Mouse (Mus musculus) heart, postnatal 25 days (tissue): ENCODE data around the gene Ptgir. TPM values are rescaled to one million over a fixed set of nuclear protein-coding genes. Genes with fewer than 3 reads are reported as not detected.

ENCODE experiments used
- DNase-seq: peaks from one replicate; pipeline ENCODE4 v3.0.0; 2022; ENCODE audit warnings: low spot score
- intact Hi-C: fragments of 180-260 bp; cut with DNase I; formaldehyde crosslinking; loops from one replicate; pipeline ENCODE4 v1.15.1; 2025
- total RNA-seq, 2 experiments: library from RNA; stranded (reverse); gene quantifications; 2 replicates each; pipeline ENCODE4 v1.2.3; 2021

The Ptgir gene
- total RNA-seq, 2 experiments from 2014 or later: 2.1 to 3.1 TPM

DNA sequence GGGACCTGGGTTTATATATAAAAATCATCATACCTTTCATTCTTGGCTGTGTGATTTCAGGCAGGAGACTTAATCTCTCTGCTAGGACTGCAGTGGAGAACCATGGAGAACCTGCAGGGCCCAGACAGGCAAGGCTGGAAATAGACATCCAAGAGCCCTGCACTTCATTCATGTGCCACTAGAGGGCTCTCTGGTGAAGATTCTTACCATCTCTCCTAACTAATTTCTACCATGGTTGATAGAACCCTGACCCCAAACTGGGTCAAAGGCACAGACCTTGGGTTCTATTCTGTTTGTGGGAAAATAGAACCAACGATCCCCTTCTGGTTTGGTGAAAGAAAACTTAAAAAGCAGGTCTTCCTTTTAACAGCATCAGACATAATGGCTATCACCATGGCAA, 24.6 kb downstream of the Ptgir start:
- no peak for DNase-seq
- intact Hi-C loops: no loop called here

DNA sequence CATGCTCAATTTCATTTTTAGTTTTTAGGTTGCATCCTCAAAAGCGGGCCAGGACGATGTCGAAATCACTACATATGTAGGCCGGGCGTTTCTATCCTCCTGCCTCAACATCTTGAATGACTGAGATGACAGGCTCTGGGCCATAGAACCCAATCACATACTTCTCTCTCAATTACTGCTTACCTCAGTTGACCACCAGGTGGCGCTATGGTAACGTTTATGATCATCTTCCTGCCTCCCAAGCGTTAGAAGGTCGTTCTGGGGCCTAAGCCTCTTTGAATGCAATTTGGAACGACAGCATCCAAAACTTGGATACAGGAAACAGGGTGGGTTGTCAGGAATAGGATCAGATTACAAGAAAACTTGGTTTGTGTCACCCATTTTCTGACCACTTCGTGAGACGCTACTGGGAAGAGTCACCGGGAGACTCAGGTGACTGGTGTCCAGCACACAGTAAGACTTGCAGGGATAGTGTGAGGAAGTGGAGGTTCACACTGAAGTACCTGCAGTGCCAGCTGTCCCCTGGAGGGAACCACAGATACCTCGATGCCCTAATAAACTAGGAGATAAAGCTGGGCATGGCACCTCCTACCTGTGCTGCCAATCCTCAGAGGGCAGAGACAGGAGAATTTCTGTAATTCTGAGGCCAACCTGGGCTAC, 25.8 kb downstream of the Ptgir start:
- DNase-seq: no peak
- intact Hi-C loops: loop anchor here (1.0 to 2.0 kb wide), 3 partner anchors 18 to 135 kb away; no protein-coding TSS in a partner anchor

DNA sequence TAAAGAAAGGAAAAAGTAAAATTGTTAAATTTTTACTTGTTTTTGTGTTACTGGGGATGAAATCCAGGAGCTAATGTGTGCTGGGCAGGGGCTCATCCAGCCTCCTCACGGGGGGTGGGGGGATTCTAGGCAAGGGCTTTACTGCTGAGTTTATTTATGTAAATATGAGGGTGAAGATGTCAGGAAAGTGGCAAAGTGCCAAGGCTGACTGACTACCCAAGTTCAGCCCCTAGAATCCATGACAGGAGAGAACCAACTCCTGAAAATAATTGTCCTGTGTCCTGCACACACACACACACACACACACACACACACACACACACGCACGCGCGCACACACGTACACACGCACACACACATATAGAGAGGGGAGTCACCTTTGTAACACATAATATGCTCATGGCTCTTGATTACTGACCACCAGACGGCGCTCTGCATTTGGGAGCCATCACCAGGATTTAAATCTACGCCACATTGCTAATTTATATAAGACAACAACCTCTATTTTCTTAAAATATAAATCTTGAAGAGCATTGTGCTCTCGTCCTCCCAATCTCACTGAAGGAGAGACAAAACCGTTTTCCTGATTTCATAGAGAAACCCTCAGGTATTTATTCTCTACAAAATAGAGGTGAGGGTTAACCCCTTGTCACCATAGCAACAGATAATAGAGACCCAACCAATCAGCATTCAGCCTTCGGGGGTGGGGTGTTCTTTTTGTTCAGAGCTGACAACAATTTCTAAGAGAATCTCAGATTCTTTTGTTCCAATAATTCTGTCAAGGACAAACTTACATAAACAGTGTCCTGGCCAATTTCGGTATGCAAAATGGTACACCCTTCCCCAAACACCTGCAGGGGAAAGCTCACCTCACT, 26.7 kb downstream of the Ptgir start:
- intact Hi-C loops: loop anchor here (1.0 to 2.0 kb wide), 3 partner anchors 17 to 134 kb away; no protein-coding TSS in a partner anchor
- DNase-seq: no peak

GRCm38 (mm10) chr7:16937312-16937711, 31.0 kb downstream of the Ptgir start:
- intact Hi-C loops: no loop called here
- DNase-seq: no peak

- no peak for DNase-seq
- intact Hi-C loops: no loop called here
Observed at GRCm38 (mm10) chr7:16938117-16938791, 32.0 kb downstream of the Ptgir start.

DNA sequence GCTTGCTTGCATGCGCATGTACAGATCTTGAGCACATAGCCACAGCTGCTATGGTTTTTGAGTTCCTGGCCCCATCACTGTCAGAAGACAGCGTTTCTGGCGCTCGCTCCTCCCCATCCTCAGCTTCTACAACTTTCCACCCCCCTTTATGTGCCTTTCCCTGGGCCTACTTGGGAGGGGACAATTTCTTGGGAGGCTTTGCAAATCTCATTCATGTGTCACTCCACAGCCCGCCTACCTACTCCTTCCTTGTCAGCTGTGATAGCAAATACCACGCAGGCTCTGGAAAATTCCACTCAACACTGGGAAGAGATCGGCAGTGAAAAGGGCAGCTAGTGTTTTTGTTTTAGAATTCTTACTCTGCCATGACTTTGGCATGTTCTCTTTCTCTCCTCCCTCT, 34.0 kb downstream of the Ptgir start:
- no peak for DNase-seq
- intact Hi-C loops: no loop called here

- intact Hi-C loops: no loop called here
- no peak for DNase-seq
Observed at GRCm38 (mm10) chr7:16942861-16943260, 36.6 kb downstream of the Ptgir start.

- intact Hi-C loops: no loop called here
- peak; percentile 61 for DNase-seq
Observed at GRCm38 (mm10) chr7:16944061-16944807, 37.9 kb downstream of the Ptgir start, which contains the start of gene Pnmal2. TSS of gene Pnmal2 (plus strand) at chr7:16944682.

DNA sequence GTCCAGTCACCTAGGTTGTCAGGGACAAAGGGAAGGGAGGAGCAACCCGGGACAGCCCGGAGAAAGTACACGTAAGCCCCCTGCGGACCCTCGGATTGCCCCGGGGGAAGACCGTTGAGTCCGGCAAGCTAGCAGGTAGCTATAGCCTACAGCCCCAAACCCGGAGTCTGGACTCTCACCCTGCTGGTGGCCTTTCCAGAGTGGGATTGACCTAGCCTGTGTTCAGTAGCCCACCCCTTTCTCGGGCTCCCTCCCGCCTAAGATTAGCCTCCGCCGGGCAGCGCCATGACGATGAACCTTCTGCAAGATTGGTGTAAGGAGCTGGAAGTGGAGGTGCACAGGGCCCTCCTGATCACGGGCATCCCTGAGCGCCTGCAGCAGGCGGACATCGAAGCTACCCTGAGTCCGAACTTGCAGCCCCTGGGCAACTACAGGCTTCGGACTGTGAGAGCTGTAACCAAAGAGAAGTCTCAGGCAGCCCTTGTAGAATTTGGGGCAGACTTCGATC, 38.6 kb downstream of the Ptgir start:
- DNase-seq: no peak
- intact Hi-C loops: loop anchor here (5.0 kb wide), 2 partner anchors 107 to 122 kb away; no protein-coding TSS in a partner anchor

DNA sequence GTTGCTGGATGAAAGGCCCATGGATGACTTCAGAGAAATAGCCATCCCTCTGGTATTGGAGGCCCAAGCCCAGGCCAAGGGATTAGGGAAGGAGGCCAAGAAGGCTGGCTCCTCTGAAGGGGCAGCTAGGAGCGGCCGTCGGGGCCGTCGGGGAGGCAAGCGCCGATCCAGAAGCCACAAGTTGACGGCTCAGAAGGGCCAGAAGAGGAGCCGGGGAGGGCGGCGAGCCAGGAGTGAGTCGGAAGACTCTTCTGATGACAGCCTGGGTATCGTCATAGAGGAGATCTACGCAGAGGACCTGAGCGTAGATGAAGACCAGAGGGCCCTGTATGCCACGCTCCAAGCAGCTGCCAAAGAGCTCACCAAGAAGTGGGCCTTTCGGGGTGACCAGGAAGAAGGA, 39.1 kb downstream of the Ptgir start:
- DNase-seq: no peak

GRCm38 (mm10) chr7:16946441-16947348, 40.4 kb downstream of the Ptgir start:
- intact Hi-C loops: loop anchor here (5.0 kb wide), 2 partner anchors 106 to 121 kb away; no protein-coding TSS in a partner anchor
- no peak for DNase-seq

More for the DNA sequence above, 39.1 kb downstream of the Ptgir start:
- intact Hi-C loops: loop anchor here (5.0 kb wide), 2 partner anchors 107 to 122 kb away; no protein-coding TSS in a partner anchor

DNA sequence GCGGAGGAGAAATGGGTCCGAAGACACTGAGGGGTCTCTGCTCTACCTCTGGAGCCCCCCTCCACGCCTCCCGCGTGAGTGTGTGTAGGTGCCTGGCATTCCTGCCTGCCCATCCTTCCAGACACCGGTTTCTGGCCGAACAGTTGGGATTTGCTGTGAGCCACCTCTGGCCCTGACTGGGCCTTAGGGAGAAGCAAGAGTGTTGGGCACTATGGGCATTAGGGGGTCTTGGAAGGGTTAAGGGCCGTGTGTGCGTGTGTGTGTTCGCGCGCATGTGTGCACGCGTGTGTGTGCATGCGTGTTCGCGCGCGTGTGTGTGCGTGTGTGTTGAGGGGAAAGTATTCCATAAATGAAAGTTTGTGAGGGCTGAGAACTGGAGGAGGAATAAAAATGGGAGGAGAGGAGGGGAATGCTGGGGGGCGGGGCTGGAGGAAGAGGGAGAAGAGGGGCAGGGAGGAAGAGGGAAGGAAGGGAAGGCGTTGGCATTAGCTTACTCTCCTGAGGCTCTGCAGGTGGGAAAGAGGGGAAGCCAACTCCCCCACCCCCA, 41.1 kb downstream of the Ptgir start:
- no peak for DNase-seq

GRCm38 (mm10) chr7:16947959-16948361, 41.7 kb downstream of the Ptgir start:
- intact Hi-C loops: loop anchor here (5.0 kb wide), 2 partner anchors 104 to 119 kb away; no protein-coding TSS in a partner anchor
- DNase-seq: peak; percentile 37

More for the DNA sequence above, 41.1 kb downstream of the Ptgir start:
- intact Hi-C loops: loop anchor here (5.0 kb wide), 2 partner anchors 105 to 120 kb away; no protein-coding TSS in a partner anchor

- intact Hi-C loops: loop anchor here (5.0 kb wide), 2 partner anchors 103 to 118 kb away; no protein-coding TSS in a partner anchor
- DNase-seq: no peak
Observed at GRCm38 (mm10) chr7:16948923-16949458, 42.7 kb downstream of the Ptgir start.

DNA sequence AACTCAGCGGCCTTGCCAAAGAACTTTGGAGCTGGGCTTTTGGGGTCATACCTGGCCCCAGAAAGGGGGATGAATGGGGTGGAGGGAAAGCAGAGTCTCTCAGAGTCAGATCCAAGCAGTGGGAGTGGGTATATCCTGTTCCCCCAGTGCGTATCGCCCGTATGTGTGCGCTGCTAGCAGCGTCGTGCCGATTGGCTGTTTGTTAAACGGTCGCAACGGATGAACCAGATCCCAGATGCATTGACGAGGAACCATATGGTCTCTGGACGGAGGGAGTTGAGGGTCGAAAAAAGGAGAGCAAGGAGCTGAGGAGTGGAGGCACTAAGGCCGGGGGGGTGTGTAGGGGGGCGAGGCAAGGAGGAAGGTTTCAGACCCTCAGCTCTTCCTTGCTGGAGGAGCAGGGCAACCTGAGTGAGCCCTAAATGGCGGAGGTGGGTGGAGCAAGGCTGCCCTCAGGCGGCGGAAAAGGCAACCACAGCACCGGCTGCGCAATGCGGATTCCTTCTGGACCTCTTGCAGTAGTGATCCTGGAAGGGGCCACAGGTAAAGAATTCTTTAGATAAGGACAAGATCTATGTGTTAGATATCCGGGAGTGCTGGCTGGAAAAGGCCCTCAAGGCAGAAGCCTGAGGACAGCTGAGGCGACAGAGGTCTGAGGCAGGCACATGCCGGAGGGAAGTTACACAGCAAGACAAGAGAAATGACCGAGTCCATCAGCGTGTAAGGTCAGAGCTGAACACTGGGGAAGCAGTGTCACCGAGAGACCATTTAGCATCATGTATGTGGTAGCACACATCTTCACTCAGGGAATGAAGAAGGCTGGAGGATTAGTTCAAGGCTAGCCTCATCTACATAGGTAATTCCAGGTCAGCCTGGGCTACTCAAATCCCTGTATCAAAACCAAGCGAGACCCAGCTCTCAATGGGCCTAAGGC, 43.9 kb downstream of the Ptgir start:
- intact Hi-C loops: loop anchor here (1.0 to 5.0 kb wide), 3 partner anchors 18 to 117 kb away; no protein-coding TSS in a partner anchor
- no peak for DNase-seq
